Mouse (Mus musculus) brown adipose tissue, adult 24 weeks (tissue): ENCODE measurements at regions not wholly inside any gene's neighbourhood (a gene's known extent, or its start where the extent isn't known, plus 50 kb on each side); places are given as distances from the start of the nearest gene placed in this dataset.
"Not testable (repeated sequence)": the region's sequence is repeated elsewhere in the genome, so short reads cannot be mapped to it uniquely, and the experiment has no call there.

Experiments
- H3K27ac ChIP-seq: fragments of 200-500 bp; replicated peaks from 2 replicates; pipeline ENCODE4 v1.5.1; 2012; ENCODE audit warnings: low read depth, mild to moderate bottlenecking, low read length
- H3K4me1 ChIP-seq: fragments of 200-500 bp; 2 replicates; pipeline ENCODE4 v1.6.1; 2012; ENCODE audit warnings: low read length, mixed read lengths; ENCODE audit not compliant: control insufficient read depth, insufficient read depth, insufficient read length
- H3K4me3 ChIP-seq: fragments of 200-500 bp; 2 replicates; pipeline ENCODE4 v1.5.1; 2012; ENCODE audit warnings: low read depth, mild to moderate bottlenecking, low read length, moderate library complexity; ENCODE audit not compliant: insufficient read depth

DNA sequence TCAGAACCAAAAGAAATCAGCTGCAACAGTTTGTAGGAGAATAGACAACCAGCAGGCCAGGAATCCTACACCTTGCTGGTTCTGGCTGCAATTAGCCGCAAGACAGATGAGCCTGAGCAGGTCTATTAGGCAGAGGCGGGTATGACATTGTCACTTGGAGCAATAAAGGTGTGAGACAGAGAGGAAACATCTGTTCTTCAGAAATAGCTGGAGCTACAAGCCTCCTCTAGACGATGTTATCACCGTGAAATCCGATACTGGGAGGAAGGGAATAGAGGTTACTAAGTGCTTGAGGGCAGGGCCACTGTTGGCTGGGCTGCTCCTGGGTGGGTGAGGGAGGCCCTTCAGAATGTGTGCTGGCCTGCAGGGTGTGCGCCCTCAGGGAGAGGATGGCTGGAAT, 135.8 kb upstream of the Sulf2 start:
- peaks cover 13% of the 10 kb centered on the region for H3K4me1 ChIP-seq
- no peak overlapping the region for H3K27ac ChIP-seq
- H3K4me3 ChIP-seq, result no peak overlapping the region

DNA sequence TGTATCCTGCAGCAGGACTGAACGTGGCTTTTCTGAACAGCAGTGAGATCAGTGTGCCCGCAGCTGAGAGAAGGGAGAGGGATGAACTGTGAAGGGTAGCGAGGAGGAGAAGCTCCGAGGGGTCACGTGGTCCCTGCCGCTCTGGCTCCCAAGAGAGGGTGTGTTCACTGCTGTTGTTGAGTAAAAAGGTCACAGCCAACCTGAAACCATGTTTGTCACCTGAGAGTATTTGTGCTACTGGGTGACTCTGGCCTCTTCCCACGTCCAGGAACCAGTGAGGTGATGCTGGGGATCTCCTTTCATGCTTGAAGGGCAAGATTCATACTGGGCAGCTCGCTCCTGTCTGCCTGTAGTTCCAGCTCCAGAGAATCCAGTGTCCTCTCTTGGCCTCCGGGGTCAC, 135.4 kb upstream of the Sulf2 start:
- Histone ChIP-seq H3K27ac (no peak overlapping the region), H3K4me3 (no peak overlapping the region), H3K4me1 (peaks cover 13% of the 10 kb centered on the region)

DNA sequence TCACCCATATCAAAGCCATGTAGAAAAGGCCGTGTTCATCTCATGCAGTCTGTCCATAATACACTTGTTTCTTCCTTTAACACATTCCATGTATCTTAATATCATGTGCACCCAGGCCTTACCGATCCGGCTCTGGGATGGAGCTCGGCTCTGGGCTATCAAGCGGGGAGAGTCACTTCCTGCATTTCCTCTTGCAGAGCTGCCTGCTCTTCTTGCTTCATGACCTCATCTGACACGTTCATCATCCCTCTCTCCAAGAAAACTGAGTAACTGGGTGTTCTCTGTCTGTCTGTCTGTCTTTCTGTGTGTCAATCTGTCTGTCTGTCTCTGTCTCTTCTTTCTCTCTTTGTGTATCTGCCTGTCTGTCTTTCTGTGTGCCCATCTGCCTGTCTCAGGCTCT, 133.7 kb upstream of the Sulf2 start:
- no peak overlapping the region for H3K27ac ChIP-seq
- no peak overlapping the region for H3K4me3 ChIP-seq

DNA sequence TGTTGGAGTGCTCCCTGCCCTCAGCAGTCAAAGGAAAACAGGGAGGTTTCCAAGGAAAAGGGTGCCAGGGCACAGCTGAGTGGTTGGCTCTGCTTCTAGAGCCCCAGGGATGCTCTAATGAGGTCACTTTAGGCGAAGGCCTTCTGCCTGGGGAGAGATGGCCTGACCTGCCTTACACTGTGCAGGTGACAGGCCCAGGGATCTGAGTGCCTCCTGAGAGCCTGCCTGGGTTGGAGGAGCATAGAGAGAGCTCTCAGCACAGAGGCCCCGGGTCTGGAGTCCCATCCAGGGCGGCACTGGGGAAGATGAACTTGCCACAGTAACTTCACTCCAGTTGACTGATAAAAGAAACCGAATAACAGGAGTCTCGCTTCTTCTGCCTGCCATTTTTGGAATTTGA, 125.7 kb upstream of the Sulf2 start:
- not testable (repeated sequence) for H3K4me3 ChIP-seq, H3K27ac ChIP-seq

More for the DNA sequence above, 133.7 kb upstream of the Sulf2 start:
- peaks cover 13% of the 10 kb centered on the region for H3K4me1 ChIP-seq

DNA sequence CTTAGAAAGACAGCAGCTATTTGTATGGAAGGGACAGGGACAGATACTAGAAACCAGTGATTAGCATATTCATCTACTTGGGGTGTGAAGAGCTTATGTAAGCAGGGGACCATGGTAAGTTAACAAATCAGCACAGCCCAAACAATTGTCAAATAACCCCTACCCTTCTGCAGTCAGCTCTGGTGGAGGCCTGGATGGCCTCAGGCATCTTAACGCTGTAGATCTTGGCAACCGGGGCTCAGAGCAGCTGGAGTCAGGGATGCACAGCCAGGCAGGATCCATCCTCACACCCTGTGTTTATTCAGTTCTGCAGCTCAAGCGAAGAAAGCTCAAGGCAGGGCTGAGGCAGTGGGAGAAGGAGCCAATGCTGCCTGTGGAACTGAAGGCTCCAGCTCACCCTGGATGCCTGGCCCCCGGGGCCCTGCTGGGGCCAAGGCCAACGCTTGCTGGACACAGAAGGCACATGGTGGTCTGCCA, 125.2 kb upstream of the Sulf2 start:
- Histone ChIP-seq H3K27ac (no peak overlapping the region), H3K4me1 (no peaks in the 10 kb centered on the region), H3K4me3 (no peak overlapping the region)

More for the DNA sequence above, 125.7 kb upstream of the Sulf2 start:
- H3K4me1 ChIP-seq, result not testable (repeated sequence)

DNA sequence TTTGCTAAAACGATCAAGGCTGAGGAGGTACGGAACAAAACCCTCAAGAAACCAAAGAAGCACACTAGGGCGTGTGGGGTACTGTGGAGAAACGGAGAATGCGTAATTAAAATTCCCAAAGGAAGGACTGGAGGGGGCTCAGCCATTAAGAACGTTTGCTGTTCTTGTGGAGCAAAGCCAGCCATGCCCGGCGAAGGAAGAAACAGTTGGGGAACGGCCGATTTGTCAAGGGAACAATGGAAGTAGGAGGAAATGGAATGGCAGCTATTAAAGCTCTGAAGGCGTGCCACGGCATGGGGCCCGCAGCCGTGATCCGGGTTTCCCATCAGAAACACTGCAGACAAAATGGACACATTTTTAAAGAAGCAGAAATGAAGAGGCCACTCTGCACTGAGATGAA, 124.2 kb upstream of the Sulf2 start:
- H3K4me1 ChIP-seq, result no peaks in the 10 kb centered on the region
- no peak overlapping the region for H3K4me3 ChIP-seq

DNA sequence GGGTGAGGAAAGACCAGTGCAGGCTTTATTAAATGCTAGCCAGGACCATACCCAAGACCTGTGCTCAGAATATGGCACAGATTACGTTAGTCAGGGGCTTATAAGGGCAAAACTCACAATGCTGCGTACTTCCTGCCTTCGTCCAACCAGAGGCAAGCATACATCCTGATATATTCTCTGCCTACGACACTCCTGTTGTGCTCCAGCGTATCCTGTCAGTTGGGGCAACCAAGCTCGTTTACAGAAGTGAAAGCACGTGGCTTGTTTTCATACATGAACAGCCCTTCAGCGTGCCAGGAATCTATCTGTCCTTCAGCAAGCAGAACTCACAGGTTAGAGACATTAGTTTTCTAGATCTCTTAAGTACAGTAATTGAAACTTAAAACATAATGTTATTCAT, 119.9 kb upstream of the Sulf2 start:
- Histone ChIP-seq H3K27ac (no peak overlapping the region), H3K4me3 (no peak overlapping the region), H3K4me1 (no peaks in the 10 kb centered on the region)

More for the DNA sequence above, 124.2 kb upstream of the Sulf2 start:
- H3K27ac ChIP-seq, result no peak overlapping the region

DNA sequence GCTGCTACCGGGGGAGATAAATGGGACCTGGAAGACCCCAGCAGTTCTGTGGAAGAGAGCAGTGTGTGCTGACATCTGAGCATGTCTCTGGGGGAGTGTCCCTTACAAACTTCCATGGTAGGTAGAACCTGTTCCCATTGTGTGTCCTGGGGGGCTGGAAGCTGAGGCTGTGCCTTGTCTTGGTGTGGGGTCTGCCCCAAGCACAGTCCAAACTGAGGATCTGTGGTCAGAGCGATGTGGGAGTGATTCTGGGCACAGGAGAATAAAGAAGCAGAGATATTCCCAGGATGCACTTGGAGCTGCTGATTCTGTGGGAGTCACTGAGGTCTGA, 118.5 kb upstream of the Sulf2 start:
- Histone ChIP-seq H3K27ac (no peak overlapping the region), H3K4me1 (no peaks in the 10 kb centered on the region), H3K4me3 (no peak overlapping the region)

DNA sequence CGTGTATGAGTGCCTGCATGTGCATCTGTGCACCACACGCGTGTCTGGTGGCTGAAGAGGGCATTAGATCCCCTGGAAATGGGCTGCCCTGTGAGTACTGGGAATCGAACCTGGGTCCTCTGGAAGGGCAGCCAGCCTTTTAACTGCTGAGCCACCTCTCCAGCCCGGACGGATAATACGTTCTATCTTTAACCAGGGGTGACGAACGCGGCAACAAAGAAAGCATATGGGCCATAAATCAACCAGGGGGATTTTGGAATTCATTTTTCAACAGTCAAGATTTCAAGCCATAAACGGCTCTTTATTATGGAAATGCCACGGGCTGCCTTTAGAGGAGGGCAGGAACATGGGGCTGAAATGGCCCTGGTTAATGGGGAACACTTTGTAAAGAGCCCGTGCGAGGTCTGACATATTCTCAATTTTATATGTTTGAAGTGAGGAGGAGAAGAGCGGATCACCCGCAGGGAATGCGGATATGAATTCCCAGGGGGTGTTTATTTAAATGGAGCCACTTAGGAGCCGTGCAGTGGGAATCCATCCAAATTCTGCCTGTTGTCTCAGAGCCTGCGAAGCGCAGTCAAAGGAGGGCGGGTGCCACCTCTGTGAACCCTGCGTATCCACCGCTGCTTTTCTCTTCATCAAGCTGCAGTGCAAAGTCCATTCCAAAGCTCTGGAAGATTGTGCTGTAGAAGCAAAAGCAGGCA, 118.0 kb upstream of the Sulf2 start:
- no peaks in the 10 kb centered on the region for H3K4me1 ChIP-seq
- H3K4me3 ChIP-seq, result no peak overlapping the region
- no peak overlapping the region for H3K27ac ChIP-seq

DNA sequence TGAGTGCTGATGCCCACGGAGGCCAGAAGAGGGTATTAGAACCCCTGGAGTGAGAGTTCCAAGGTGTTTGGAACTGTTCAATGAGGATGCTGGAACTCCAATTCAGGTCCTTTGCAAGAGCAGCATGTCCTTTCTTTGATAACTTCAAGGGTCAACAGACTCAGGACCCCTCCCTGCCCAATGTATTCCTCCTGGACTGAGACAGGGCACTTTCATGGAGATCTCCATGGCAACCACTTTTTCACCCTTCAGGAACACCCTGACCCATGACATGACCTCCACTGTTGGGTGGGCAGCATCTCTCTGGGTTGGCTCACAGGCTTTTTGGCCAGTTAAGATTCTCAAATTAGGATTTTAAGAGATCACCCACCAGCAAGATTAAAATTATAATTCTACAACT, 117.4 kb upstream of the Sulf2 start:
- Histone ChIP-seq H3K4me3 (no peak overlapping the region), H3K4me1 (no peaks in the 10 kb centered on the region), H3K27ac (no peak overlapping the region)

DNA sequence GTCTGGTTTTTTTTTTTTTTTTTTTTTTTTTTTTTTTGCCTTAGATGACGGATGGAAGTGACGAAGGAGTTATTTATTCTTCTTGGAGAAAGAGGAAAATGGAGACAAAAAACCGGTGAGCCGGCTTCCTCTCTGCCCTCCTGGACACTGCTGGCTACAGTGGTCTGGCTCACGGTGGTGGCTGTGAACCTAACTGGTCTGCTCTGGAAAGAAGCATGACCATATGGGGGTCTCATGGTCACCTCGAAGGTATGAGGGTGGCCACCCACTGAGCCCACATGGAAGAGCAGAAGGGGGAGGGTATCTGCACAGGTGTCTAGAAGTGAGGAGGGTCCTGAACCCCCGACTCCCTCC, 116.7 kb upstream of the Sulf2 start:
- Histone ChIP-seq H3K27ac (no peak overlapping the region), H3K4me3 (no peak overlapping the region), H3K4me1 (no peaks in the 10 kb centered on the region)

DNA sequence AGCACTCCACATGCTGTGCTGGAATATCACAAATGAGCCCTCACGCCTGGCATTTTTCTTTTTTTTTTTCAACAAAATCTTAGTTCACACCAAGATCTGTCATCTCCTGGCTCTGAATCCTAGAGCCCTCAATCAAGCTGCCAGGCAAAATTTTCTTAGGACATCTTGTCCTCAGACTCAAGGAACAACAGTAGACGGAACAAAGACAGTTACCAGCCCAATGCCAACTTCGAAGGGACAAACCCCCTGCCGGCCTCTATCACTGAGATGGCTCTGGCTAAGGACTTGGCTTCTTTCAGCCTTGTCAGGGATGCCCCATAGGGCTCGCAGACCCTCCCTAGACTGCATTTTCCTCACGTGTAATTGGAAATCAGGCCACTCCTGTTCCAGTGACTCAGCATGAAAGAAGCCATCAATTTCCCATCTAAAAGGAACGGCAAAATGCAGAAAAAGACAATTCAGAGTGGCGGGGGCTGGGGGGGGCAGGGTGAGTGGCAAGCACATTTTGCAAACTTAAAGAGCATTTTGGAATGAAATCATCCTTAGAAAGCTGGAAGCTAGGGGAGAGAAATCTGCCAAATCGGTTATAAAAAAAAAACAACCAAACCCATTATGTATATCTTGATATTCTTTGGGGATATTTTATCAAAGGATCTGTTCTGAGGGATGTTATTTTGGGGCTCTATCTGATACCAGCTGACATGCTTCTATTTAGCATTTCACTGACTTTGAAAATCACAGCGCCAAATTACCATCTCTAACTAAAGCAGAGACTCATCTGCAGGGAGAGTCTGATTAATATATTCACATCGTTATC, 116.1 kb upstream of the Sulf2 start:
- H3K4me1 ChIP-seq, result no peaks in the 10 kb centered on the region
- no peak overlapping the region for H3K4me3 ChIP-seq

DNA sequence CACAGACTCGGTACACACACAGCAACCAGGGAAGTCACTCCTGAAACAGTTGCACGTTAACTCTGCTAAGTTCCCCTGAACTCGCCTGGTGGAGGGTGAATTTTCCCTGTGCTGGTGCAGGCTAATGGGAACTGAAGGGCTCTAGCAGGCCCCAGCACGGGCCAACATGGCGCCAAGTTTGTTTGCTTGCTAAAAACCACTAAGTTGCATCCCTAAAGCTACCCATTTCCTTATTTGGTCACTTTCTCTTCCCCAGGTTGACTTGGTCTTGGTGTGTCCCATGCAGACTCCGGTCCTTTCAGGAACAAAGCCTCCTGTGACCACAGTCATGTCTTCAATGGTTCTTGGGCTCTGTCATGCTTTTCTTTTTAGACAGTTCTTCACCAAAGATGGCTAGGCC, 114.5 kb upstream of the Sulf2 start:
- no peak overlapping the region for H3K27ac ChIP-seq

More for the DNA sequence above, 116.1 kb upstream of the Sulf2 start:
- no peak overlapping the region for H3K27ac ChIP-seq

DNA sequence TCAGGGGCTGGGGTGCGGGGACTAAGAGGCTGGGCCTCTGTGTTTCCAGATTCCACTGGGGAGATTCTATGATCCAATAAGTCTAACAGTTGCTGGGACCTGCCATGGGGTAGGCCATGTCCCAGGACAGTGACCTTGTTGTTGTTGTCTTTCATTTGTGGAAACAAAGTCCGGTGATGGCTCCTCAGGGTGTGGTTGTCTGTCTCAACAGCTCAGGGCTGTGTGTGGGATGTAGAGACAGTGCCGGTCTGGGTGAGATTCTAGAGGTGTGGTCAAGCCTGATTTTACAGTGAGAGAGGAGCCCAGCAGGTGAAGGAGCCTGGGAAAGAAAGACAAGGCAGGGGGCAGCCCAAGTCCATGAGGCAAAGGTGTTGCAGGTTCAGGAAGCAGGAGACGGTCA, 111.5 kb upstream of the Sulf2 start:
- Histone ChIP-seq H3K27ac (no peak overlapping the region), H3K4me3 (no peak overlapping the region), H3K4me1 (peaks cover 3% of the 10 kb centered on the region)

More for the DNA sequence above, 114.5 kb upstream of the Sulf2 start:
- Histone ChIP-seq H3K4me1 (no peaks in the 10 kb centered on the region), H3K4me3 (no peak overlapping the region)

DNA sequence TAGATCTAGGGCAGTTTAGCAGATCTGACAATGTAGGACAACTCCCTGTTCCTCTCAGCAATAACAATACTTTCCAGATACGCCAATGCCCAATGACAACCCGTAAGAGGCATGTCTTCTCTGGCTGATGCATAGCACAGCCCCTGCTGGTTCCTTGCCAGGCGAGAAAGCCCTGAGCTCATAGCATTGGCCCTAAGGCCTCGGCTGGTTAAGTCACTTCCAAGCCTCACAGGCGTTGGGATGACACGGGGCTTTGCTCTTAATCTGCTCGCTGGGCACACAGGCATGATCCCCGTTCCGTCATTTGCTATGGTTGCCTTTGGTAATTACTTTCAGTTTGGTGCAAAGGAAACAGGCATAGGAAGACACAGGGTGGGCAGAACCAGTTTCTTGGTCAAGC, 111.0 kb upstream of the Sulf2 start:
- no peak overlapping the region for H3K27ac ChIP-seq
- no peak overlapping the region for H3K4me3 ChIP-seq
- H3K4me1 ChIP-seq, result peaks cover 6% of the 10 kb centered on the region

DNA sequence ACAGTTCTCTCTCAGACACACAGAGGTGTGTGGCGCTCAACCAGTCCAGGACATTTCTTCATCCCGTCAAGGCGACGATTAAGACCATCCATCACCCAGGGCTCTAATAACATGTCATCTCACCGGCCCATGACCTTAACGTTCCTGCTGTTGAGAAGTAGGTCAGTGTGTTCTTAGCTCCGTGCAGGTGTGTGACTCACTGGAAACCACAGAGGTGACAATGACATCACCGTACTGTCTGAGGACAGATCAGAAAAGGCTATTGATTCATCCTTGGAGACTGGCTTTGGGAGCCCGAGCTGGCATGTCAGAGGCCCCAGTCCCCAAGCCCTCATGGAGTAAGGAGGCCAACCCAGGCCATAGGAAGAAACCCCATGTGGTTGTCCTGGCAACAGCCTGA, 109.3 kb upstream of the Sulf2 start:
- Histone ChIP-seq H3K27ac (no peak overlapping the region), H3K4me3 (no peak overlapping the region), H3K4me1 (peaks cover 7% of the 10 kb centered on the region)
